Mouse (Mus musculus): Measurements from ENCODE around the gene Lrrtm3. TPM values are rescaled to one million over a fixed set of nuclear protein-coding genes. Genes with fewer than 3 reads are reported as not detected.

Lrrtm3 gene
- polyA plus RNA-seq (2015; fragmentation: Nextera tagmentation; extraction: Ambion mirVana), result 22.4 and 35.9 TPM in 2 replicates

DNA sequence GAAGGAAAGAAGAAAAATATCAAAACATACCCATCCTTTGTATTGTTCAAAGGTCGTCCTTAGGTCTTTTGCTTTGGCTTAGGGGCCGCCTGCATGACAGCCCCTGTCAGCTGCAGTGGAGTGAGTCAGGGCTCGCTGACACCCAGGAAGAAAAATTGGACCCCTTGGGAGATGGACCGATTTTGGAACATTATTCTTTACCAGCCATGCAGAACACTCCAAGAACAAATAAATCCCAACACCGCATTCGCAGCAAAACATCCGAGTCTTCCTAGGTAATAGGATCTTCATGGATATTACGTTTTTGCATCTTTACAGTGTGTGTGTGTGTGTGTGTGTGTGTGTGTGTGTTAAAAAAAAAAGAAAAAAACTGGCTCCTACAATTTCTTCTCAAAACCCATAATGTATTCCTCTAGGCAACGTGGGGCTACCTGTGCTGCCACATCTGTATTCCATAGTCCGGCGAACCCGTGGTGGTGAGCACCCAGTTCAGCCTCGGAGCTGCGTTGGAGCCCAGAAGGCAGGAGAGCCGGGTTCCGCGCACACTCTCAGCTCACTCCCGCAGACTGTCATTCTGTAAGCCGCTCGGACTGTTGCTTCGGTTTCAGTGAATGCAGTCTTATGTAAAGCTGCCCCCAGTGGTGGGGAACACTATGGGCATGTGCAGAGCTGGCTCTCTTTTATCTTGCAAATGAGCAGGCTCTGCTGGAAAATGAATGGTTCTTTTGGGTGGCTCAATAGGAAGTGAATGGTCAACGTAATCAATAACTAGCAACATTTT is at the start of gene Lrrtm3:
Gene Lrrtm3 (minus strand): TSS at position 598 of the 781 bp plus-strand sequence.
- ATAC-seq, result peak; percentile 96
- Histone ChIP-seq H3K9me3 (ENCODE audit: control insufficient read depth, low read length) (no peaks in the 10 kb centered on the region), H3K36me3 (ENCODE audit: control insufficient read depth, insufficient read depth) (no peaks in the 10 kb centered on the region), H3K9ac (replicated peaks; ENCODE audit: low read depth, low read length) (peak within 1 kb of the TSS; percentile 65), H3K4me1 (replicated peaks; ENCODE audit: control insufficient read depth, insufficient read depth, low read length) (peaks cover 35% of the 10 kb centered on the region), H3K27me3 (replicated peaks; ENCODE audit: control insufficient read depth, insufficient read depth, low read length) (0 out of 2 replicates have a peak, but pooled peaks cover 4% of the 10 kb centered on the region), H3K4me3 (replicated peaks; ENCODE audit: low read length) (peak within 1 kb of the TSS; percentile 58), H3K27ac (ENCODE audit: low read length) (no peak within 1 kb of the TSS), H3K4me2 (ENCODE audit: low read length) (peak within 1 kb of the TSS; percentile 83)
- WGBS, result under 1% methylated on average over 22 of the region's 22 CpGs

DNA sequence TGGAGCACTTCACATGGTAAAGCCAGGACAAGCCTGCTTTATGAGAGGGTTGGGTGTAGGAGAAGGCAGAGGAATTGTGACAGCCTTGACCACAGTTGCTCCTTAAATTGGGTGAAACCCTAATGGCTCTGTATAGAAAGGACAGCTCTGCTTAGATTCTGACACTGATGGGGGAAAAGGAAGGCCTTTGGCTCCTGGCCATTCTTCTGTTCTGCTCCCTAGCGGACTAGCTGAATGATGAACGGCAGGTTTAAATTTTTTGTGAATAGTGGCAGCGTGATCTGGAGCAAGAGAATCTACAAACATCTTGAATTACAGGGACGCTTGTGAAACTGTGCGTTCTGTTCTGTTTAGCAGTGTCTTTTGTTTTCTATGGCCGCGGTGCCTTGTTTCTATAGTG is 45.4 kb upstream of the Lrrtm3 start:
- Histone ChIP-seq H3K4me2 (ENCODE audit: low read length) (no peak overlapping the region), H3K27me3 (replicated peaks; ENCODE audit: control insufficient read depth, insufficient read depth, low read length) (no peaks in the 10 kb centered on the region), H3K36me3 (ENCODE audit: control insufficient read depth, insufficient read depth) (no peaks in the 10 kb centered on the region), H3K27ac (ENCODE audit: low read length) (no peak overlapping the region), H3K9ac (replicated peaks; ENCODE audit: low read depth, low read length) (no peak overlapping the region), H3K4me1 (replicated peaks; ENCODE audit: control insufficient read depth, insufficient read depth, low read length) (peaks cover 3% of the 10 kb centered on the region; the same call in 1 of the 2 replicates), H3K4me3 (replicated peaks; ENCODE audit: low read length) (no peak overlapping the region), H3K9me3 (ENCODE audit: control insufficient read depth, low read length) (no peaks in the 10 kb centered on the region)
- ATAC-seq, result no peak
- 11% methylated on average over 7 of the region's 7 CpGs for WGBS

DNA sequence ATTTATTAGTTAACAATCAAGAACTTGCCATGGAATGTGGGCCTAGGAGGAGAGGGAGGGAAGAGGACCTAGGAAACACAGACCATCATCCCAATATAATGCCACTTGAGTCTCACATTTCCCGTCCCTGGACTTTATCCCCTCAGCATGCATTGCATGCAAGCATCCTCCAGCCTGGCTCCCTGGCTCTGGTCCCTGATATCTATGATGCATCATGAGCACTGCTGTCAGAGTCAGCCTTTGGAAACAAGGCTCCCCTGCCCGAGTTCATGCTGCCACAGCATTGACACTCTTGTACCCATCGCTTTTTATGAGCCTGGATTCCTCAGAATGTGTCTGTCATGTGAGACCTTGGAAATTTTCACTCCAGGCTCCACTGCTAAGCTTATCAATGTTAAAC is 43.4 kb upstream of the Lrrtm3 start:
- Histone ChIP-seq H3K4me1 (replicated peaks; ENCODE audit: control insufficient read depth, insufficient read depth, low read length) (peaks cover 7% of the 10 kb centered on the region), H3K4me2 (ENCODE audit: low read length) (no peak overlapping the region), H3K27ac (ENCODE audit: low read length) (no peak overlapping the region), H3K36me3 (ENCODE audit: control insufficient read depth, insufficient read depth) (no peaks in the 10 kb centered on the region), H3K4me3 (replicated peaks; ENCODE audit: low read length) (no peak overlapping the region), H3K9ac (replicated peaks; ENCODE audit: low read depth, low read length) (no peak overlapping the region), H3K9me3 (ENCODE audit: control insufficient read depth, low read length) (no peaks in the 10 kb centered on the region), H3K27me3 (replicated peaks; ENCODE audit: control insufficient read depth, insufficient read depth, low read length) (no peaks in the 10 kb centered on the region)
- 88% methylated on average over 3 of the region's 3 CpGs for WGBS
- ATAC-seq, result no peak

DNA sequence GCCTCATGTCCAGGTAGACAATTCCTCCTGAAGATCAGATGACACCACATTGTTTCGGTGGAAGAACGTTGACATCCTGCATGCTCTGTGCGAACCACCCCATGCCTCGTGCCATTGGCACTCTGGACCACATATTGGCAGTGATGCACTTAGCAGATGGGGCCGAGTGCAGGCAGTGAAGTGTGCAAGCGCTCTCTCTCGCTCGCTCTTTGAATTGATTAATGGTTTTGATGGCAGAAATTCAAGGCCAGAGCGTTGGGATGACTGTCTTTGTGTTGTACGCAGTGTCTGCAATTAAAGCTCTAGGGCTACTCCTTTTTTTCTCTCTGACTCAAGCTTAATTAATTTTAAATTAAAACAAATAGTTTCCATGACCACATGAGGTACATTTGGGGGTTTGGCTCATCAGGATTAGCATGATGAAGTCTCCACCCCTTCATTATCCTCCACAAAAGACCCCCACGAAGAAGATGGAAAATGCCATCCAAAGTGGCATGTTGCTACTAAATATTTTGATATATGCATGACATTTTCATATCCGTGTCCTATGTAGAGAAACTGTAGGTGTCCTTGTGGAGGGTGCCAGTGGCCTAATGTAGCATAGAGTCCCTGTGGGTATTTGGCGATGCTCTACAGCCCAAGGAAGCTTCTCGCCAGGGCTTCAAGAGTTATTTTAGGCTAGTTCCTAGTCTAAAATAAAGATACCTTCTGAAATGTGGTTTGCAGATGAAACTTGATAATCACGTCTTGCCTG is 40.5 kb upstream of the Lrrtm3 start:
- H3K9ac ChIP-seq (replicated peaks; ENCODE audit: low read depth, low read length), result no peak overlapping the region
- no peaks in the 10 kb centered on the region for H3K27me3 ChIP-seq (replicated peaks; ENCODE audit: control insufficient read depth, insufficient read depth, low read length)
- 36% methylated on average over 15 of the region's 15 CpGs for WGBS
- no peaks in the 10 kb centered on the region for H3K9me3 ChIP-seq (ENCODE audit: control insufficient read depth, low read length)
- H3K4me3 ChIP-seq (replicated peaks; ENCODE audit: low read length), result no peak overlapping the region
- no peak overlapping the region for H3K4me2 ChIP-seq (ENCODE audit: low read length)
- peaks cover 6% of the 10 kb centered on the region for H3K4me1 ChIP-seq (replicated peaks; ENCODE audit: control insufficient read depth, insufficient read depth, low read length)
- ATAC-seq, result peak; percentile 89
- no peaks in the 10 kb centered on the region for H3K36me3 ChIP-seq (ENCODE audit: control insufficient read depth, insufficient read depth)
- no peak overlapping the region for H3K27ac ChIP-seq (ENCODE audit: low read length)

DNA sequence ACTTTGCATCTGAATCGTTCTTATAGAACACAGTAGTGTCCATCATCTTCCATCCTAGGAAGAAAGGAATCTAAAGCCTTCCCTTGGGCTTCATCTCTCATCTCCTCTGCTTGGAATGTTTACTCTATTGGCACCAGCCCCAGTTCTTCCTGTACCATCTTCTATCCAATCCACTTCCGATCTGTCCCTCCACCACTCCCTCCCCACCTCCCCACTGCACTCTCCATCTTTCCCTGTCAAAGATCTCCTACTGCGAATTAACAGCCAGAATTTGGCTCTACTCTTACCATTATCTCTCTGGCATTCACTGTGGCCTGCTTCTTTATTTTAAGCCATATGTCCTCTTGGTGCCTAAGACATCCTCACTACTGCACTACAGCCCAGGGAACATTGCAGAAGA is 28.8 kb upstream of the Lrrtm3 start:
- ATAC-seq, result no peak
- Histone ChIP-seq H3K4me3 (replicated peaks; ENCODE audit: low read length) (no peak overlapping the region), H3K27me3 (replicated peaks; ENCODE audit: control insufficient read depth, insufficient read depth, low read length) (no peaks in the 10 kb centered on the region), H3K9me3 (ENCODE audit: control insufficient read depth, low read length) (no peaks in the 10 kb centered on the region), H3K4me2 (ENCODE audit: low read length) (no peak overlapping the region), H3K27ac (ENCODE audit: low read length) (no peak overlapping the region), H3K9ac (replicated peaks; ENCODE audit: low read depth, low read length) (no peak overlapping the region), H3K36me3 (ENCODE audit: control insufficient read depth, insufficient read depth) (no peaks in the 10 kb centered on the region), H3K4me1 (replicated peaks; ENCODE audit: control insufficient read depth, insufficient read depth, low read length) (peaks cover 3% of the 10 kb centered on the region)
- 84% methylated on average over 3 of the region's 3 CpGs for WGBS

DNA sequence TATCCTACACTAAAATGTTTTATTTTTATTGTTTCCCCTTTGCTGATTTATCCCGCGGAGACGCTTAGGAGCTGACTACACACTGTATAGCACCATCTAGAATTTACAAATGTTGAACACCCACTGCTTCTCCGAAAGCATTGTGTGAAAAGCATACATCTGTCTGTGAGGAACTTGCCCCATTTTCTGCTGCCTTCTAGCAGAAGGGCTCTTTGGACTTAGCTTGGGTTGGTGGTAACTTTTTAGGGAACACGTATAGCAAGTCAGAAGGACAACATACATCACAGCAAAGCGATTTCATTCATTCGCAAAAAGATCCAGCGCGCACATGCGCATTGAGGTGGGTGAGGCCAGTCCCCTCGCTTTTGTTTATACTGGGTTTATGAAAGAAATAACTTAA is 25.2 kb upstream of the Lrrtm3 start:
- Histone ChIP-seq H3K27ac (ENCODE audit: low read length) (no peak overlapping the region), H3K4me3 (replicated peaks; ENCODE audit: low read length) (no peak overlapping the region), H3K27me3 (replicated peaks; ENCODE audit: control insufficient read depth, insufficient read depth, low read length) (no peaks in the 10 kb centered on the region), H3K4me1 (replicated peaks; ENCODE audit: control insufficient read depth, insufficient read depth, low read length) (peaks cover 3% of the 10 kb centered on the region), H3K36me3 (ENCODE audit: control insufficient read depth, insufficient read depth) (no peaks in the 10 kb centered on the region), H3K9ac (replicated peaks; ENCODE audit: low read depth, low read length) (no peak overlapping the region), H3K4me2 (ENCODE audit: low read length) (no peak overlapping the region), H3K9me3 (ENCODE audit: control insufficient read depth, low read length) (no peaks in the 10 kb centered on the region)
- no peak for ATAC-seq
- WGBS, result 96% methylated on average over 11 of the region's 11 CpGs

DNA sequence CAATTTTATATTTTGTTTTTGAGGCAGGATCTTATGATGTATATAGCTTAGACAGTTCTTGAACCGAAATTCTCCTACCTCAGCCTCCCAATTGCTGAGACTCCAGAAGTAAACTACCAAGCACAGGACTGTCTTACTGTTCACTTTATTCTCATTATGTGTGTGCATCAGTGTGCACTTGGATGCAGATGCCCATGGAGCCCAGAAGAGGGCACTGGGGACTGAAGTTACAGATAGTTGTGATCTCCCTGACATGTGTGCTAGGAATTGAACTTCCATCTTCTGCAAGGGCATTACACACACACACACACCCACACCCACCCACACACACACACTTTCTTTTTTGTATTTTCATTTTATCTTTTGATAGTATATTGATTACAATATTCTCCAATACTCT is 6.5 kb upstream of the Lrrtm3 start:
- Histone ChIP-seq H3K9ac (replicated peaks; ENCODE audit: low read depth, low read length) (no peak overlapping the region), H3K9me3 (ENCODE audit: control insufficient read depth, low read length) (no peaks in the 10 kb centered on the region), H3K27ac (ENCODE audit: low read length) (no peak overlapping the region), H3K27me3 (replicated peaks; ENCODE audit: control insufficient read depth, insufficient read depth, low read length) (no peaks in the 10 kb centered on the region), H3K36me3 (ENCODE audit: control insufficient read depth, insufficient read depth) (no peaks in the 10 kb centered on the region), H3K4me3 (replicated peaks; ENCODE audit: low read length) (no peak overlapping the region), H3K4me2 (ENCODE audit: low read length) (no peak overlapping the region), H3K4me1 (replicated peaks; ENCODE audit: control insufficient read depth, insufficient read depth, low read length) (no peaks in the 10 kb centered on the region)
- whole genome bisulfite sequencing, result 100% methylated on average over 1 of the region's 1 CpGs
- no peak for ATAC-seq

DNA sequence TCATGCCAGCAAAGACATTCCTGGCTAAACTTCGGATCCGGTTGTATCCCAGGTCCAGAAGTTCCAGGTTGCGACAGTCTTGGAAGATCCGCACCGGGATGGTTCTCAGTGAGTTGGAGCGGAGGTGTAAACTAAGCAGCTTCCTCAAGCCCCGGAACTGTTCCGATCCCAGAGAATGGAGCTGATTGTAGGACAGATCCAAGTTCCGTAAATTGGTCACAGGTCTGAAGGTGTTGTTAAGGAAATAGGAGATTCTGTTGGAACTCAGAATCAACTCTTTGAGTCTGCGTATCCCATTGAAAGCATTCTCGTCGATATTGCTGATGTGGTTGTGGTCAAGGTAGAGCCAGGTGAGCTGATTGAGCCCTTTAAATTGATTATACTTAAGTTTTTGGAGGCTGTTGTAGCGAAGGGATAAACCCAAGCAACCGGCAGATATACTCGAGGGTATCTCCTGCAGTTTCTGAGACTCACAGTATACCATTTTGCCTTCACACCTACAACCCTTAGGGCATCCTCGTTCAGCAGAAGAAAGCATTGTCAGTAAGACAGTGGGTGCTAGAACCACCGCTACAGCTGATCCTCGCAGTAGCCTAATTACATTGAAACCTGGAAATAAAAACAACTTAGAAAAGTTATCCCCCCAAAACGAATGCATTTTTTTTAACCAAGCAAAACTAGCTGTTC is 1.2 kb downstream of the Lrrtm3 start:
- peak overlapping the region; percentile 83 for H3K4me2 ChIP-seq (ENCODE audit: low read length)
- 22% methylated on average over 19 of the region's 19 CpGs for WGBS
- peak overlapping the region; percentile 58 for H3K4me3 ChIP-seq (replicated peaks; ENCODE audit: low read length)
- no peak for ATAC-seq
- 0 out of 2 replicates have a peak, but pooled peaks cover 4% of the 10 kb centered on the region for H3K27me3 ChIP-seq (replicated peaks; ENCODE audit: control insufficient read depth, insufficient read depth, low read length)
- no peaks in the 10 kb centered on the region for H3K9me3 ChIP-seq (ENCODE audit: control insufficient read depth, low read length)
- peaks cover 38% of the 10 kb centered on the region for H3K4me1 ChIP-seq (replicated peaks; ENCODE audit: control insufficient read depth, insufficient read depth, low read length)
- H3K36me3 ChIP-seq (ENCODE audit: control insufficient read depth, insufficient read depth), result no peaks in the 10 kb centered on the region
- no peak overlapping the region for H3K27ac ChIP-seq (ENCODE audit: low read length)
- peak overlapping the region; percentile 71 for H3K9ac ChIP-seq (replicated peaks; ENCODE audit: low read depth, low read length)

Data from forebrain, embryonic 16.5 days (tissue).